Mouse (Mus musculus) layer of hippocampus, adult 9-10 months (tissue): ENCODE data around the gene Zfp710.

Source experiments
- DNase-seq: peaks from one replicate; pipeline ENCODE4 v3.0.0; 2022; ENCODE audit warnings: low spot score

The Zfp710 gene

DNA sequence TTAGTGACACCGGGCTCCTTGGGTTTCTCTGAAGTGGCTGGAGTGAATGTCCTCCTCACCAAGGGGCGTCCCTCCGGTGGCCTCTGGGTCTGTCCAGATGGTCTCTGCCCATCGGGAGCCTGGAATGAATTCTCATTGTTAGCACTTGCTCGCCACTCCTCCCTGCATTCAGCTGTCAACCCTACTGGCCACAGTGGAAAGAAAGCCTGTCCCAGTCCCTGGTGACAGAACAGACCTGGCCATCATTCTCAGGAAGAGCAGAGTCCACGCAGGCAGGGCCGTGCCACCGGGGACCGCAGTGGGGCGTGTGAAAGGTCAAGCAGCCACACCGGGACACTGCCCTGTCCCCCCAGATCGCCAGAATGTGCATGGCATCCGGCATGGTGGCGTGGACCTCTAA, 33.2 kb downstream of the Zfp710 start:
- DNase-seq = no peak

- DNase-seq = no peak
Observed at GRCm38 (mm10) chr7:80058405-80059063, 33.9 kb downstream of the Zfp710 start.

GRCm38 (mm10) chr7:80059064-80059838, 34.6 kb downstream of the Zfp710 start:
- DNase-seq = no peak

DNA sequence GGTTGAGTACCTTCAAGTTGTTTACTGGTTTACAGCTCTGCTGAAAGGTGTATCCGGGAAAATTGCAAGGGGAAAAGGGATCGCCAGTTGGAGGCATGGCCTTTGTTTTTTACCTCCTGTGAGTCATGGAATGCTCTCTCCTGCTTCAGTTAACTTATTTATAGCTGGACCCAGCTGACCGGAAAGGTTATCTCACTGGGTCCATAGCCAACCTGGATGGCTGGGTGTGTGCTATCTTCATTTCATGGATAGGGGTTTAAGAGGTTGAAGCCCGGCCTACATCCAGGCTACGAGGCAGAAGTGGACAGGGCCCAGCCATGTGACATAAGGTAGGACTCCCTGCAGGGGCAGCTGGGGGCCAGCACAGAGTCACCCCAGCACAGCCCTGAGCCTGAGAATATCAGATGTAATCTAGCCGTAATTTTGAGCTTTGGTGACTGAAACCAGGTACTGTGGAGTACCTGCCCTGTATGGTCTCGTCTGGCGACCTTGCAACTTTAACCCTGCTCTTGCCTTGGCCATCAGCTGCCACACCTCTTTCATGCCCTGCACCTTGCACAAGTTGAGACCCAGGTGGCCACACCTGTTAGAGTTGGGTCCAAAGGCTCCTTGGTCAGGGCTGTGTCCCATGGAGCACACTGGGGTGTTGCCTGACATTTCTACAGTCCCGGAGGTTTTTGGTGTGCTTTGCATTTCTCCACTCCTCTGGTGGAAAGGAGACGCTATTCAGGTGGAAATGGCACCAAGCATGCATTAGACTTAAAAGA, 35.6 kb downstream of the Zfp710 start:
- no peak for DNase-seq

DNA sequence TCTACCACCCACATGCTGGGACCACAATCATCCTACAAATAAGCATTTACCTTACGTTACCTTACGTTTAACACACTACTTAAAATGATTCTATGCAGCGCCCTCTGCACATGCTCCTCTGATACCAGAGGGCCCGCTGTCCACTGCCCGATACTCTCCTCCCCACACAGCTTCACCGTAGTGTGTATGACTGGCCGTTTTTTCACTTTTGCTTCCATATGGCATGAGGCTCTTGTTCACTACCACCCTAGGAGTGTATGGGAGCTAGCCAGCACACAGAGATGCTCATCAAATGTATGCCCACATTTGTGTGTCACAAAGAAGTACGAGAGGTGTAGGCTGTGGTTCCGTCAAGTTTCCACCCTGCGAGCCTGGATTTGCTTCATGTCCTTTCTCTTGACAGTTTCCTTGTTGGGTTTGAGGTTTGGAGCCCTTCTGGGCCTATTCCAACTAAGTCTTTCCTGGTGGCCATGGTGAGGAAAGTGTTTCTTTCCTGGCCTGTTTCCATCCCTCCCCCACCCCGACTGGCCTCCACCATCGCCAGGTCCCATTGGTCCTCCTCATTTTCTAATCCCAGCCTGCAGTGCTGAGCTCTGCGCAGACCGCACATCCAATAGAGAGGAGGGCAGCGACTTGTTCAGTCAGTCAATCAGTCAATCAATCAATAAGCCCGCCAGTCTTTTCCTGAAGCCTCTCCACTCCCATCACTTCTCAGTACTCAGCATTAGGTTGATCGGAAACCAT, 37.6 kb downstream of the Zfp710 start:
- DNase-seq = no peak

DNA sequence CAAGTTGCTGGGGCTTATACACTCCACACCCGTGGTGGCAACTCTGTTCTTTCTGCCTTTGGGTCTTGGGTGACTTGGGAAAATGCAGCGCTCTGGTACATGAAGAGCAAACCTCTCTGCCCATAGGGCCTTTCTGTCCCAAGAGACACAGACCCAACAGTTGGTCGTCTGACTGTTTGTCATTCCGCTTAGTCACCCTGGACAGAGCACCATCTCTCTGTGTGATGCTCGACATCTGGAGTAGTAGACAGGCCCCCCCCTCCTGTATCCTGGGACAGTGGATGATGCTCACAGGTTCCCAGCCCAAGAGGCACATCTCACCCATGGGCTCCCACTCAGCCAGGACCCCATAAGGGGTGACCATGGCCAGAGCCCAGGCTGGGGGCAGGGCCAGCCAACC, 38.6 kb downstream of the Zfp710 start:
- no peak for DNase-seq

GRCm38 (mm10) chr7:80063902-80064736, 39.5 kb downstream of the Zfp710 start:
- DNase-seq = no peak

DNA sequence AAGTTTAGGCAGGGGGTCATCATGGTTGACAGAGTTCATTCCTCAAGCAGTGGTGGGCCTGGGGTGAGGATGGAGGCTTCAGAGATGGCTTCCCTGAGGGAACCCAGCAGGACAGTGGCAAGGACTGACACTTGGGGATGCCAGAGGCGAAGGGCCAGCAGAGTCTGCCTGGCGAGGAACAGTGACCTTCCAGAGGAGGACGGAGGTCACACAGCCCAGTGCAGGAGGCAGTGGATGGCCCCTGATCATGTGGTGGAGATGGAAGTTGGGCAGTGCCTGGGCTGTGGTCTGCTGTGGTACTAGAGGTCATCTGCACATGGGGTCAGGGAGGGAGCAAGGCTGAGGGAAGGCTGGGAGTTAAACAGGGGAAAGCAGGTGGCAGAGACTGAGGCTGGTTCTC, 40.6 kb downstream of the Zfp710 start:
- DNase-seq = no peak

- no peak for DNase-seq
Observed at GRCm38 (mm10) chr7:80066675-80067455, 42.3 kb downstream of the Zfp710 start.

GRCm38 (mm10) chr7:80068341-80068740, 43.7 kb downstream of the Zfp710 start:
- DNase-seq = no peak

DNA sequence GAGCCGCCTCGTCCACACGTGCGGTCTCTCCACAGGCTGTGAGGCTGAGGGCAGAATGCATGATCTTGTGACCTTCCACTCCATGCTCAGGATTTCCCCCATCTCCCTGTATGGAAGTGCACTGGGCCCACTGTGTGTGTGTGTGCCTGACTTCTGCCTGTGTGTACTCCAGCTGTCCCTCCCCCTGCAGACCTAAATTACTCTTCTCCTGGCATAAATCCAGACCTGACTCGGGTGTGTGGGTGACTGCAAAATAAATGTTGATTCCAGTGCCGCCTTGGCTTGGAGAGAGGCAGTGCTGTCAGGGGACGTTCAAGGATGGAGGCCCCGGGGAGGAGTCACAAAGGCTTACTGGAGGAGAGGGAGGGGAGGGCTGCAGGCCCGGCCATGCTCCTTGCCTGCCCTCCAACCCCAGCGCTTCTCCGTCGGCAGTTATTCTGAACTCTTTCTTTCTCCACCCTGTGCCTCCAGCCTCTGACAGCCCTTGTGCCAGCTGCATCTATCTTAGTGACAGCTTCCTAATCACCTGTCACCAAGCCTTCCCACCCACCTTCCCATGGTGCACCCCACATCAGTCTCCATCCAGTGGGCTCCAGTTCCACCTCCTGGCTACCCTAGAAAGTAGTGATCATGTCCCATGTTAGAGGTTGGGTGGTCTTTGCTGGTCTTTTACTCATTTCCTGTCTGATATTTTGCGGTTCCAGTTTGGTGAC, 45.2 kb downstream of the Zfp710 start:
- DNase-seq = peak; percentile 62

GRCm38 (mm10) chr7:80071209-80071608, 46.6 kb downstream of the Zfp710 start:
- no peak for DNase-seq

DNA sequence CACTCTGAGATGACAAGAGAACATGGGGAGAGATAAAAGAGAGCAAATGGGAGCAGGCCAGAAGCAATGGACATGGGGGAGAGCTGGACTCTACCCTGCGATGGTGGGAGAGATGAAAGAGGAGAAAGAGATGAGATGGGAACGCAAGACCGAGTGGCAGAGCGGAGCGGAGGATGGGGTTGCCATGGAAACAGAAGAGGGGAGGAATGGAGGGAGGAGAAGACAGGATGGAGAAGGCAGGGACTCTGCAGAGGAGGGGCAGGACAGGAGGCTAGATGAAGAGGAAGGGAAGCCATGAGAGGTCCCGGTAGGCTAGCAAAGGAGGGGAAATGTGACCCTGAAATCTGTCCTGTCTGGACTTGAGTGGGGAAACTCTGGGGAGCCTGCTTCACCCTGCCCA, 47.7 kb downstream of the Zfp710 start:
- no peak for DNase-seq

DNA sequence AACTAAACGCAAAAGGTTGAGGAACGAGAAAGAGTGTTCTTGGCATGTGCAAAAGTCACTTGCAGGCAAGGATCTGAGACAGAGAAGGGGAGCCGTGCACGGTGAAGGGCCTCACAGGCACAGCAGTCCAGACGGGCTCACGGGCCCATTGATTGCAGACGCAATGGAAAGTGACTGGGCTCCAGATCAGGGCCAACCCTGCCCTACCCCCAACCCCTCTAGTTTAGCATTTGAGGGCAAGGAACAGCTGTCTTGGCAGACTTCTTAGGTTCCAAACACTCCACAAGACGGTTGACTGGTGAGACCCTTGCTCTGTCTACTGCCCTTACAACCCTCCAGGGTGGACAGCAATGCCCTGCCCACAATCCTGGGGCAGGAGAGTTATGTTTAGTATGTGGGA, 48.9 kb downstream of the Zfp710 start:
- DNase-seq = no peak

GRCm38 (mm10) chr7:80074921-80075441, 50.4 kb downstream of the Zfp710 start:
- no peak for DNase-seq

GRCm38 (mm10) chr7:80075946-80076583, 51.5 kb downstream of the Zfp710 start:
- no peak for DNase-seq

DNA sequence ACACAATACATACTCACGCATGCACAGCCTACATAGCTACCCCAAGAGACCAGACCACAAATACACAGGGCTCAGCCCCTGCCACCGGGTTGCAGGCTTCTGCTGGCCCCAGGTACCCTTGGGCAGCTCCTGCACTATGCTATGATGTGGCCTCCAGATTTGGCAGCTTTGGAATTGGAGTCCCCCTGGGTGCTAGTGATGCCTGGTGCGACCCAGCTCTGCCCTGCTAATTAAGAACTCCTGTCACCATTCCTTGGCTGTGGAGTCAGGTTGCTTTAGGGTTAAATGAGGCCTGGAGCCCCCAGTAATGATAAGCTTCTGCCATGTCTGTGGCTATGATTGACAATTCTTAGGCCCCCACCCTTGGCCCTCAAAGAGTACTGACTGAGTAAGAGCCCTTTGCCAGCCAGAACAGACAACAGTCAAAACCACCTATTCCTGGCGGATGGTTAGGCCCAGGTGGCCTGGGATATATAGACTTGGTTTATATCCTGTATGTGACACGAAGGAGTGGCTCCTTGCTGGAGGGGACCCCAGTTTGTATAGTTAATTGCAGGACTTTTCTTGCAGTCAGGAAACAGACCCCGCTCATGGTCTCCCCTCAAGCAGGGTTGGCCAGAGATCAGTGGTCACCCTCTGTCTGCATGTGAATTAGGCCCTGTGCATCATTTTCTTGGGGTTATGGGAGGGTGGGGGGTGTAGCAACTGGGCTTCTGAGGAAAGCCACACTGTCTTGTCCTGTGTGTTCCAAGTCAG, 52.5 kb downstream of the Zfp710 start:
- no peak for DNase-seq

DNA sequence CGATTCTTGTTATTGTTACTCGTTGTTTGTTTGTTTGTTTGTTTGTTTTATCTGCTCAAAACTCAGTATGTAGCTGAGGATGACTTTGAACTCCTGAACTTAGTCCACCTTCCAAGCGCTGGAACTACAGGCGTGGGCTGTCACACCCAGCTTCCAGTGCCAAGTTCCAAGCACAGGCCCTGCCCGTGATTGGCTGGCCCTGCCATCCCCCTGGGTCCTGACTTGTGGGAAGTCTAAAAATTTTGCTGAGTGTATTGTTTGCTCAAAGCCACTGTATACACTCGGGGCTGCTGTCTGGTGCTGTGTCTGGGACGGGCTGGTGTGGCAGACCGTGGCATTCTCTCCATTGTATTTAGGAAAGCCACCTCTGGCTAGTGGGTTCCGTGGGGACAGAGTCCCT, 53.2 kb downstream of the Zfp710 start:
- no peak for DNase-seq
